Mouse (Mus musculus): Measurements from ENCODE around the gene Wwox. TPM values are rescaled to one million over a fixed set of nuclear protein-coding genes. Genes with fewer than 3 reads are reported as not detected.
A peak's percentile ranks its signal among the peaks of the same experiment; 100 is the strongest.

Gene Wwox
- polyA plus RNA-seq, 1 experiment from 2014 or later = 13.3 TPM

- no peak for ATAC-seq
- Histone ChIP-seq H3K27me3 (ENCODE audit: control insufficient read depth, insufficient read depth, low read depth, low read length) (no peaks in the 10 kb centered on the region), H3K4me1 (ENCODE audit: control insufficient read depth, insufficient read depth, low read length) (peaks cover 2% of the 10 kb centered on the region), H3K4me3 (ENCODE audit: low read depth, low read length) (no peak overlapping the region), H3K27ac (ENCODE audit: low read length) (no peak overlapping the region), H3K9ac (ENCODE audit: low read depth, low read length) (no peak overlapping the region), H3K9me3 (replicated peaks; ENCODE audit: control insufficient read depth, low read length, poor library complexity, severe bottlenecking) (no peaks in the 10 kb centered on the region), H3K36me3 (ENCODE audit: control insufficient read depth, insufficient read depth, low read length) (no peaks in the 10 kb centered on the region), H3K4me2 (ENCODE audit: low read length) (no peak overlapping the region)
- WGBS = 80% methylated on average over 26 of the region's 26 CpGs
Measured at GRCm38 (mm10) chr8:114512075-114512935, 72.8 kb downstream of the Wwox start.

- no peak overlapping the region for H3K9ac ChIP-seq (ENCODE audit: low read depth, low read length)
- H3K36me3 ChIP-seq (ENCODE audit: control insufficient read depth, insufficient read depth, low read length) = no peaks in the 10 kb centered on the region
- no peaks in the 10 kb centered on the region; the same call in 1 of the 2 replicates for H3K4me1 ChIP-seq (ENCODE audit: control insufficient read depth, insufficient read depth, low read length)
- no peak overlapping the region; the same call in 1 of the 2 replicates for H3K4me2 ChIP-seq (ENCODE audit: low read length)
- ATAC-seq = no peak
- H3K9me3 ChIP-seq (replicated peaks; ENCODE audit: control insufficient read depth, low read length, poor library complexity, severe bottlenecking) = no peaks in the 10 kb centered on the region
- WGBS = 27% methylated on average over 11 of the region's 11 CpGs
- no peak overlapping the region for H3K27ac ChIP-seq (ENCODE audit: low read length)
- no peaks in the 10 kb centered on the region for H3K27me3 ChIP-seq (ENCODE audit: control insufficient read depth, insufficient read depth, low read depth, low read length)
- H3K4me3 ChIP-seq (ENCODE audit: low read depth, low read length) = no peak overlapping the region
Measured at GRCm38 (mm10) chr8:114514692-114515091, 75.2 kb downstream of the Wwox start.

- 86% methylated on average over 2 of the region's 2 CpGs for WGBS
- H3K36me3 ChIP-seq (ENCODE audit: control insufficient read depth, insufficient read depth, low read length) = no peaks in the 10 kb centered on the region
- H3K4me3 ChIP-seq (ENCODE audit: low read depth, low read length) = no peak overlapping the region
- no peak overlapping the region for H3K4me2 ChIP-seq (ENCODE audit: low read length)
- H3K9me3 ChIP-seq (replicated peaks; ENCODE audit: control insufficient read depth, low read length, poor library complexity, severe bottlenecking) = no peaks in the 10 kb centered on the region
- H3K27ac ChIP-seq (ENCODE audit: low read length) = no peak overlapping the region
- no peak overlapping the region for H3K9ac ChIP-seq (ENCODE audit: low read depth, low read length)
- H3K4me1 ChIP-seq (ENCODE audit: control insufficient read depth, insufficient read depth, low read length) = peaks cover 13% of the 10 kb centered on the region
- H3K27me3 ChIP-seq (ENCODE audit: control insufficient read depth, insufficient read depth, low read depth, low read length) = no peaks in the 10 kb centered on the region
- no peak for ATAC-seq
Measured at GRCm38 (mm10) chr8:114523061-114523460, 83.6 kb downstream of the Wwox start.

GRCm38 (mm10) chr8:114526626-114527267, 87.3 kb downstream of the Wwox start:
- Histone ChIP-seq H3K4me2 (ENCODE audit: low read length) (no peak overlapping the region), H3K4me1 (ENCODE audit: control insufficient read depth, insufficient read depth, low read length) (peaks cover 17% of the 10 kb centered on the region), H3K9me3 (replicated peaks; ENCODE audit: control insufficient read depth, low read length, poor library complexity, severe bottlenecking) (no peaks in the 10 kb centered on the region), H3K27me3 (ENCODE audit: control insufficient read depth, insufficient read depth, low read depth, low read length) (no peaks in the 10 kb centered on the region), H3K36me3 (ENCODE audit: control insufficient read depth, insufficient read depth, low read length) (no peaks in the 10 kb centered on the region), H3K27ac (ENCODE audit: low read length) (no peak overlapping the region), H3K9ac (ENCODE audit: low read depth, low read length) (no peak overlapping the region), H3K4me3 (ENCODE audit: low read depth, low read length) (no peak overlapping the region)
- 80% methylated on average over 15 of the region's 15 CpGs for WGBS
- ATAC-seq = no peak

- Histone ChIP-seq H3K4me1 (ENCODE audit: control insufficient read depth, insufficient read depth, low read length) (peaks cover 17% of the 10 kb centered on the region), H3K27ac (ENCODE audit: low read length) (no peak overlapping the region), H3K9ac (ENCODE audit: low read depth, low read length) (no peak overlapping the region), H3K36me3 (ENCODE audit: control insufficient read depth, insufficient read depth, low read length) (no peaks in the 10 kb centered on the region), H3K4me2 (ENCODE audit: low read length) (peak overlapping the region; percentile 19), H3K9me3 (replicated peaks; ENCODE audit: control insufficient read depth, low read length, poor library complexity, severe bottlenecking) (no peaks in the 10 kb centered on the region), H3K4me3 (ENCODE audit: low read depth, low read length) (no peak overlapping the region), H3K27me3 (ENCODE audit: control insufficient read depth, insufficient read depth, low read depth, low read length) (no peaks in the 10 kb centered on the region)
- peak; percentile 36; the same call in 1 of the 2 replicates for ATAC-seq
- 27% methylated on average over 12 of the region's 12 CpGs for WGBS
Measured at GRCm38 (mm10) chr8:114527648-114528221, 88.3 kb downstream of the Wwox start.

- H3K36me3 ChIP-seq (ENCODE audit: control insufficient read depth, insufficient read depth, low read length) = no peaks in the 10 kb centered on the region
Measured at GRCm38 (mm10) chr8:114529581-114529980, 90.1 kb downstream of the Wwox start.

GRCm38 (mm10) chr8:114536201-114536600, 96.7 kb downstream of the Wwox start:
- Histone ChIP-seq H3K4me3 (ENCODE audit: low read depth, low read length) (no peak overlapping the region), H3K4me1 (ENCODE audit: control insufficient read depth, insufficient read depth, low read length) (peaks cover 1% of the 10 kb centered on the region; the same call in 1 of the 2 replicates), H3K4me2 (ENCODE audit: low read length) (no peak overlapping the region), H3K36me3 (ENCODE audit: control insufficient read depth, insufficient read depth, low read length) (no peaks in the 10 kb centered on the region), H3K27ac (ENCODE audit: low read length) (no peak overlapping the region), H3K9ac (ENCODE audit: low read depth, low read length) (no peak overlapping the region), H3K27me3 (ENCODE audit: control insufficient read depth, insufficient read depth, low read depth, low read length) (no peaks in the 10 kb centered on the region), H3K9me3 (replicated peaks; ENCODE audit: control insufficient read depth, low read length, poor library complexity, severe bottlenecking) (no peaks in the 10 kb centered on the region)
- no peak for ATAC-seq
- WGBS = 21% methylated on average over 6 of the region's 6 CpGs

More at GRCm38 (mm10) chr8:114529581-114529980, 90.1 kb downstream of the Wwox start:
- WGBS = 81% methylated on average over 10 of the region's 10 CpGs
- H3K27me3 ChIP-seq (ENCODE audit: control insufficient read depth, insufficient read depth, low read depth, low read length) = no peaks in the 10 kb centered on the region
- H3K4me1 ChIP-seq (ENCODE audit: control insufficient read depth, insufficient read depth, low read length) = peaks cover 17% of the 10 kb centered on the region
- H3K9me3 ChIP-seq (replicated peaks; ENCODE audit: control insufficient read depth, low read length, poor library complexity, severe bottlenecking) = no peaks in the 10 kb centered on the region
- H3K27ac ChIP-seq (ENCODE audit: low read length) = no peak overlapping the region
- ATAC-seq = no peak
- no peak overlapping the region for H3K9ac ChIP-seq (ENCODE audit: low read depth, low read length)
- no peak overlapping the region for H3K4me3 ChIP-seq (ENCODE audit: low read depth, low read length)
- H3K4me2 ChIP-seq (ENCODE audit: low read length) = no peak overlapping the region

- no peak for ATAC-seq
- H3K36me3 ChIP-seq (ENCODE audit: control insufficient read depth, insufficient read depth, low read length) = no peaks in the 10 kb centered on the region
- H3K4me2 ChIP-seq (ENCODE audit: low read length) = no peak overlapping the region
- no peaks in the 10 kb centered on the region for H3K9me3 ChIP-seq (replicated peaks; ENCODE audit: control insufficient read depth, low read length, poor library complexity, severe bottlenecking)
- WGBS = 4% methylated on average over 3 of the region's 3 CpGs
- no peak overlapping the region for H3K27ac ChIP-seq (ENCODE audit: low read length)
- H3K4me1 ChIP-seq (ENCODE audit: control insufficient read depth, insufficient read depth, low read length) = no peaks in the 10 kb centered on the region
- no peak overlapping the region for H3K4me3 ChIP-seq (ENCODE audit: low read depth, low read length)
- no peaks in the 10 kb centered on the region for H3K27me3 ChIP-seq (ENCODE audit: control insufficient read depth, insufficient read depth, low read depth, low read length)
- no peak overlapping the region for H3K9ac ChIP-seq (ENCODE audit: low read depth, low read length)
Measured at GRCm38 (mm10) chr8:114541132-114541531, 101.7 kb downstream of the Wwox start.

GRCm38 (mm10) chr8:114548360-114548759, 108.9 kb downstream of the Wwox start:
- no peaks in the 10 kb centered on the region for H3K27me3 ChIP-seq (ENCODE audit: control insufficient read depth, insufficient read depth, low read depth, low read length)
- H3K4me3 ChIP-seq (ENCODE audit: low read depth, low read length) = no peak overlapping the region
- no peak overlapping the region for H3K27ac ChIP-seq (ENCODE audit: low read length)
- H3K4me2 ChIP-seq (ENCODE audit: low read length) = no peak overlapping the region
- no peaks in the 10 kb centered on the region for H3K36me3 ChIP-seq (ENCODE audit: control insufficient read depth, insufficient read depth, low read length)
- no peak overlapping the region for H3K9ac ChIP-seq (ENCODE audit: low read depth, low read length)
- no peak for ATAC-seq
- no peaks in the 10 kb centered on the region for H3K4me1 ChIP-seq (ENCODE audit: control insufficient read depth, insufficient read depth, low read length)
- 83% methylated on average over 8 of the region's 8 CpGs for WGBS
- H3K9me3 ChIP-seq (replicated peaks; ENCODE audit: control insufficient read depth, low read length, poor library complexity, severe bottlenecking) = no peaks in the 10 kb centered on the region

Measured in midbrain, embryonic 16.5 days (tissue).